Mouse (Mus musculus) cerebellum, postnatal 14 days (tissue): Measurements from ENCODE around the gene Fam111a.

ENCODE experiments used
- DNase-seq, 2 experiments: peaks; one replicate each; pipeline ENCODE4 v3.0.0; 2021; ENCODE audit warnings: mixed read lengths in 2 of 2

Gene Fam111a

GRCm38 (mm10) chr19:12634259-12634658 is 88.7 kb downstream of the Fam111a start:
- DNase-seq, result no peak

DNA sequence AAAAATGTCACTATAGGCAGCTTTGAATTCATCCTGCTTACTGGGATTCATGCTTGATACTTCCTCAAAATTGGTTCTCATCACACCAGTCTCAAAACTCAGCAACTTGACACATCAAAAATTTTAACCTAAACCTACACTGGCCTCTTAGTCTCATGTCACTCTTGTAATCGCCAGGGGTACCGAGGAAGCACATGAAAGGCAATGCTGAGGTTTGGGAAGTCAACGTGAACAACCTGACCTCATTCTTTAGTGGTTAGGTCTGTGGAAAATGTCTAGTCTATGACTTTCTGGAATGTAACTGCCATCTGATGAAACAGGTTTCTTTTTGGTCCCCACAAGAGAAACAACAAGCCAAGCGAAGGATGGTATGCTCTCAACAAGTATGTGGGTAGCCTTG is 89.4 kb downstream of the Fam111a start:
- DNase-seq, result no peak

DNA sequence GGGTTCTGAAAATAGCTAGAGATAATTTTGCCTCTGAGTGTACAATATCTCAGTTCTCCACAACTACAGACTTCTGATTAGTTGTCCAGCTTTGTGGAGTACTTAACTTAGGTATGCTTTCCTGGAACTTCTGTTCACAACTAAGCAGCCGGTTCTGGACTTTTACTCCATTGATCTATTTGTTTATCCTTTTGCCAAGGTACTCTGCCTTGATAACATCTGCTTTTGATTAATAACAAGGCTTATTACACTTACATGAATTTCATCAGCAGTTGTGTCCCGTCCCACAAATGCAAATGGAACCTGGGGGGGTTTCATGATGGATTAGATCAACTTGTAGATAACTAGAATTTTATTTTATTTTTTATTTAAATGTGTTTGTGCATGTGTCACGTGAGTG is 91.3 kb downstream of the Fam111a start:
- DNase-seq, result no peak

- no peak for DNase-seq
These were observed 92.5 kb downstream of the Fam111a start for GRCm38 (mm10) chr19:12638049-12638448.
